ENCODE assay signal across 9 mouse cellular contexts in the genomic region with DNA sequence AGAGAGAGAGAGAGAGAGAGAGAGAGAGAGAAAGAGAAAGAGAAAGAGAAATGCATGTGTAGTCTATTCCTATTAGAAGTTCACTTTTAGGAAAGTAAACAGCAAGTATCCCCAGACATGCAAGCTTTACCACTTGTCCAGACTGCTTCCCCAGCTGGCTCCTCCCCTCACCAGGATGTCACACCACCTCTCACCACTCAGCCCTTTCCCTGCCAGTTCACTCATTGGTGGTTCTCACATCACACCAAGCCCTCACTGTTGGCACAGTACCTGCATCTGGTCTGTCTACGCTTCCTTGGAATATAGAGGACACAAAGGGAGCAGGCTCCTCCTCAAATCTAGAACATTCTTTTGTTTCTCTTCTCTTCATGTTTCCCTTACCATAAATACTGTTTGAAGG. TPM values are rescaled to one million over a fixed set of nuclear protein-coding genes. Genes with fewer than 3 reads are reported as not detected.
DNase-seq lines count a peak whose midpoint lies in the region; ATAC-seq and TF ChIP-seq lines count a peak whose summit lies in the region.
"Had no signal": no experiment of that assay in that cellular context is flagged by ENCODE, and none has a peak within 500 bp of the region (broad histone marks: within the 10 kb centered on the region; RNA-seq: fewer than 3 reads in every experiment).

No protein-coding gene starts in this region.

- H3K27ac ChIP-seq in heart, embryonic 11.5 days (ENCODE audit: low read depth, low read length), result peak overlapping the region; percentile 31
- H3K27ac ChIP-seq in brown adipose tissue, adult 24 weeks (replicated peaks; ENCODE audit: low read depth, low read length), result 0 out of 2 replicates have a peak overlapping the region, but pooled peaks have one; percentile 16
- peak overlapping the region; percentile 11; the same call in 1 of the 2 replicates for H3K27ac ChIP-seq in liver, postnatal 0 days (ENCODE audit: low read depth)
- H3K27ac ChIP-seq in kidney, embryonic 16.5 days (ENCODE audit: low read length), result no peak overlapping the region
- H3K27ac ChIP-seq: neural tube, embryonic 13.5 days had no signal

- no peak for ATAC-seq in heart, embryonic 11.5 days (replicated peaks; ENCODE audit: insufficient number of reproducible peaks, low FRiP score, low TSS enrichment)
- peak; percentile 63 for ATAC-seq in liver, postnatal 0 days
- ATAC-seq in kidney, embryonic 16.5 days (ENCODE audit: low FRiP score, low TSS enrichment), result no peak

- intact Hi-C loops in heart, postnatal 36 days (cut with DNase I), result no loop called here

- no peak for DNase-seq in heart, postnatal 36 days
- peak; percentile 62 for DNase-seq in A20 (ENCODE audit: low read depth, low spot score)
- DNase-seq in liver, postnatal 0 days, result peak; percentile 30
- DNase-seq in gastrocnemius, adult 8-10 months (ENCODE audit: low spot score in 2 of 2), result no peak
- no peak for DNase-seq in neural tube, embryonic 10.5 days (ENCODE audit: extremely low spot score, low spot score)

- no peaks in the 10 kb centered on the region for H3K27me3 ChIP-seq in heart, embryonic 11.5 days (ENCODE audit: control insufficient read depth, insufficient read depth, low read length)
- no peaks in the 10 kb centered on the region for H3K27me3 ChIP-seq in liver, postnatal 0 days (ENCODE audit: insufficient read depth, low read length)
- no peaks in the 10 kb centered on the region for H3K27me3 ChIP-seq in kidney, embryonic 16.5 days (ENCODE audit: insufficient read depth, low read length)
- H3K27me3 ChIP-seq: neural tube, embryonic 13.5 days had no signal

- no peak for TF ChIP-seq CTCF in liver, postnatal 0 days (IDR thresholded peaks at IDR 0.05; ENCODE audit: low read depth)

- H3K36me3 ChIP-seq in heart, embryonic 11.5 days (ENCODE audit: control insufficient read depth, insufficient read depth, low read length), result no peaks in the 10 kb centered on the region
- no peaks in the 10 kb centered on the region for H3K36me3 ChIP-seq in liver, postnatal 0 days (replicated peaks; ENCODE audit: insufficient read depth, low read length)
- no peaks in the 10 kb centered on the region for H3K36me3 ChIP-seq in kidney, embryonic 16.5 days (ENCODE audit: insufficient read depth, low read length)
- H3K36me3 ChIP-seq: neural tube, embryonic 13.5 days had no signal

- no peak overlapping the region; the same call in 1 of the 2 replicates for H3K4me2 ChIP-seq in heart, embryonic 11.5 days
- no peak overlapping the region for H3K4me2 ChIP-seq in liver, postnatal 0 days (ENCODE audit: low read depth, low read length)
- no peak overlapping the region for H3K4me2 ChIP-seq in kidney, embryonic 16.5 days (replicated peaks; ENCODE audit: low read depth, low read length)
- H3K4me2 ChIP-seq: neural tube, embryonic 13.5 days had no signal

- no peaks in the 10 kb centered on the region for H3K9me3 ChIP-seq in heart, embryonic 11.5 days (replicated peaks; ENCODE audit: control insufficient read depth, low read length)
- no peaks in the 10 kb centered on the region for H3K9me3 ChIP-seq in liver, postnatal 0 days (ENCODE audit: low read length)
- H3K9me3 ChIP-seq in kidney, embryonic 16.5 days (ENCODE audit: low read length), result no peaks in the 10 kb centered on the region
- H3K9me3 ChIP-seq: neural tube, embryonic 13.5 days had no signal

- no peak for TF ChIP-seq EP300 in liver, postnatal 0 days (IDR thresholded peaks at IDR 0.05; ENCODE audit: low read depth)

- no peak overlapping the region for H3K4me3 ChIP-seq in heart, embryonic 11.5 days (ENCODE audit: low read depth, low read length)
- H3K4me3 ChIP-seq in brown adipose tissue, adult 24 weeks (ENCODE audit: insufficient read depth, low read depth, low read length), result no peak overlapping the region
- H3K4me3 ChIP-seq in liver, postnatal 0 days (ENCODE audit: low read depth, low read length), result no peak overlapping the region
- H3K4me3 ChIP-seq in kidney, embryonic 16.5 days (ENCODE audit: low read length), result no peak overlapping the region
- H3K4me3 ChIP-seq: neural tube, embryonic 13.5 days had no signal

- peaks cover 61% of the 10 kb centered on the region for H3K4me1 ChIP-seq in heart, embryonic 11.5 days (ENCODE audit: control insufficient read depth, insufficient read depth, low read length)
- H3K4me1 ChIP-seq in brown adipose tissue, adult 24 weeks (ENCODE audit: control insufficient read depth, insufficient read depth, insufficient read length, low read length), result peaks cover 21% of the 10 kb centered on the region
- peaks cover 4% of the 10 kb centered on the region; the same call in 1 of the 2 replicates for H3K4me1 ChIP-seq in liver, postnatal 0 days (ENCODE audit: insufficient read depth)
- H3K4me1 ChIP-seq in kidney, embryonic 16.5 days (ENCODE audit: insufficient read depth, low read length), result peaks cover 4% of the 10 kb centered on the region; the same call in 1 of the 2 replicates

- H3K9ac ChIP-seq in heart, embryonic 11.5 days (ENCODE audit: low read depth, low read length), result no peak overlapping the region
- H3K9ac ChIP-seq in liver, postnatal 0 days (replicated peaks), result no peak overlapping the region
- H3K9ac ChIP-seq in kidney, embryonic 16.5 days (replicated peaks; ENCODE audit: low read length), result no peak overlapping the region
- H3K9ac ChIP-seq: neural tube, embryonic 13.5 days had no signal

- 38% methylated on average over 1 of the region's 1 CpGs for WGBS in heart, embryonic 11.5 days (ENCODE audit: insufficient replicate concordance)
- WGBS in liver, postnatal 0 days (ENCODE audit: insufficient replicate concordance), result 60% methylated on average over 1 of the region's 1 CpGs
- 55% methylated on average over 1 of the region's 1 CpGs for WGBS in kidney, embryonic 16.5 days

RNA-seq across cellular contexts. Expression of gene Stk38l, which starts 26.9 kb away (rescaled TPM):
- 42.4 and 46.7 TPM in 2 replicates for polyA plus RNA-seq in heart, embryonic 11.5 days (2014; fragmentation: Nextera tagmentation; extraction: Ambion mirVana)
- 10 to 100 TPM; 12.8 to 13.7 TPM for total RNA-seq in heart, postnatal 36 days (2021)
- 13.7 and 28.0 TPM in 2 replicates for polyA plus RNA-seq in brown adipose tissue, adult 24 weeks (2012; ENCODE audit: insufficient read depth, insufficient read length, missing spikeins)
- polyA plus RNA-seq in liver, postnatal 0 days (2015; fragmentation: Nextera tagmentation; extraction: Ambion mirVana), result 4.0 and 4.5 TPM in 2 replicates
- total RNA-seq in gastrocnemius, adult 8-10 months (2022), result 10 to 100 TPM in 2 of 4 experiments, 1 to 10 TPM in 2; 8.0 to 11.2 (median 10.3) TPM
- 15.4 and 15.8 TPM in 2 replicates for polyA plus RNA-seq in kidney, embryonic 16.5 days (2015; fragmentation: Nextera tagmentation; extraction: Ambion mirVana)

RNA-seq across cellular contexts. Expression of gene Arntl2, which starts 44.2 kb away (rescaled TPM):
- polyA plus RNA-seq in heart, embryonic 11.5 days (2014; fragmentation: Nextera tagmentation; extraction: Ambion mirVana), result 1.9 and 3.3 TPM in 2 replicates
- total RNA-seq in heart, postnatal 36 days (2021), result 1 to 10 TPM in 1 of 2 experiments, under 1 TPM in 1; 0.78 to 1.0 TPM
- 2.3 and 3.5 TPM in 2 replicates for polyA plus RNA-seq in brown adipose tissue, adult 24 weeks (2012; ENCODE audit: insufficient read depth, insufficient read length, missing spikeins)
- 0.17 and 0.72 TPM in 2 replicates for polyA plus RNA-seq in liver, postnatal 0 days (2015; fragmentation: Nextera tagmentation; extraction: Ambion mirVana)
- under 1 TPM; 0.48 to 0.72 (median 0.58) TPM for total RNA-seq in gastrocnemius, adult 8-10 months (2022)
- 3.0 and 4.7 TPM in 2 replicates for polyA plus RNA-seq in kidney, embryonic 16.5 days (2015; fragmentation: Nextera tagmentation; extraction: Ambion mirVana)

Comparison
In these comparisons a context has a peak if more than half of its experiments do, and no peak if none do; other contexts are left out.
1. DNase-seq: peak in A20 (single experiment) and liver, postnatal 0 days (single experiment); none in heart, postnatal 36 days (0 of 2), gastrocnemius, adult 8-10 months (0 of 2) and neural tube, embryonic 10.5 days (single experiment).